Mouse (Mus musculus): ENCODE measurements around the gene Cnr1. TPM values are rescaled to one million over a fixed set of nuclear protein-coding genes. Genes with fewer than 3 reads are reported as not detected.

Gene Cnr1
- total RNA-seq, 1 experiment = 0.54 TPM

DNA sequence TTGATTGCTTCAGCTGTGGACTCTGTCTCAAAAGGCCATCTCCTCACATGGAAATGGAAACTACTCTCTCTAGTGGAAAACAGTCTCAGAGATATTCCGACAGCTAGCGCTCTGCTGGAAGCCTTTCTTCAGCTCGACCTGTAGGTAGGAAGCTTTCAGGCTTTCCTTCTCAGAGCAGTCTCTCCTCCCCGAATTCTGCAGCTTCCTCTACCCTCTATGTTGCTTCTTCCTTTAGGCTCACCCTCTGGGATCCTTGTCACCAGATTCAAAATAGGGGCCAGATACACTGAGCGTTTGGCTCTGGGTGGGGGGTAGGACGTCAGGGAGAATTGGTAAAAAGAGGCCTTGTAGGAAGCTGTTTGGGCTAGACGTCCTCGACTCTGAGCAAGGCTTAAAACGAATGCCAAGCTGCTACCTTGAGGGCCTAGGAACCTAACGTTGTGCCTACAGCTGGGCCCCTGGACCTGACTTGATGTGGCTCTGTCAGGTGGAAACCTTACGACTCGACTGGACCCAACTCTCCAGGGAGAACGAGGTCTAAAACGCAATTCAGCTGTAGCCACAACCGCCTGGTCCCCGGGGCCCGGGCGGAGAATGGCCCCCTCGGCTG lies 1.1 kb upstream of the Cnr1 start:
- H3K27ac ChIP-seq (ENCODE audit: insufficient read depth, low read depth, low read length, poor library complexity, severe bottlenecking) = no peak overlapping the region
- no peaks in the 10 kb centered on the region for H3K9me3 ChIP-seq (ENCODE audit: control insufficient read depth, insufficient read depth, low read depth, low read length)
- H3K4me1 ChIP-seq (ENCODE audit: control insufficient read depth in 2 of 2, insufficient read depth in 2 of 2, low read length in 2 of 2, poor library complexity in 1 of 2) = peaks cover 0 to 2% of the 10 kb centered on the region in 2 experiments; a peak in 2 of 4 replicates
- no peak for TF ChIP-seq ZNF384 (IDR thresholded peaks at IDR 0.05; ENCODE audit: low read depth, low read length)
- TF ChIP-seq MAFK (IDR thresholded peaks at IDR 0.05; ENCODE audit: insufficient read depth, low read depth, low read length) = no peak
- TF ChIP-seq CHD2 (IDR thresholded peaks at IDR 0.05; ENCODE audit: low read depth, low read length) = no peak
- no peak for TF ChIP-seq ZC3H11A (IDR thresholded peaks at IDR 0.05; ENCODE audit: borderline replicate concordance, low read depth, low read length)
- TF ChIP-seq HCFC1 (IDR thresholded peaks at IDR 0.05; ENCODE audit: borderline replicate concordance, insufficient read depth, low read length) = no peak
- no peaks in the 10 kb centered on the region for H3K36me3 ChIP-seq (ENCODE audit: control insufficient read depth, insufficient read depth, low read length, poor library complexity, severe bottlenecking)
- H3K9ac ChIP-seq (ENCODE audit: insufficient read depth, low read depth, low read length, poor library complexity, severe bottlenecking) = peak overlapping the region; percentile 51; the same call in 1 of the 2 replicates
- in situ Hi-C loops (cut with MboI; ENCODE audit: low sequenced_read_pairs in 2 of 2, unreplicated experiment in 2 of 2) = no loop called here
- H3K4me3 ChIP-seq (ENCODE audit: insufficient read depth in 1 of 2, low read depth in 1 of 2, low read length in 2 of 2, poor library complexity in 1 of 2, severe bottlenecking in 1 of 2) = peak overlapping the region; percentile 73 to 88
- DNase-seq (ENCODE audit: low read depth, low spot score) = no peak

DNA sequence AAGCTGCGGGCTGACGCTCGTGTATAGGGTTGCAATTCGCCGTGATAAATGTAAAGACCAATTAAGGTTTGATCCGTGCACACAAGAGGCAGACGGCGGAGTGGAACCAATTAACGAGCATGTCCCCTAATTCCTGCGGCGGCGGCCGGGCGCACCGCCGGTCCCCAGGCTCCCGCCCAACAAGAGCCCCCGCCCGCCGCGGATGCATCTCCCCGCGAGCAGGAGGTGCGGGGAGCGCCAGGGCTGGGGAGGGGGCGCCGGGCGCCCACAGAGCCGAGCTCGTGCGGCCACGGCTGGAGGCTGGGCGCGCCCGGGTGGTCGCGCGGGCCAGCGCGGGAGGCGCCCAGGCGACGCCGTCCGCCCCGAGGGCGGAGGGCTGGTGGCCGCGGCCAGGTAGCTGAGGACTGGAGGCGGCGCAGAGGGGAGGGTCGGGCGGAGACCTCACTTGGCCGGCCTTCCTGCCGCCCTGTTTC lies 596 bp upstream of the Cnr1 start:
- H3K4me1 ChIP-seq (ENCODE audit: control insufficient read depth in 2 of 2, insufficient read depth in 2 of 2, low read length in 2 of 2, poor library complexity in 1 of 2) = peaks cover 0 to 2% of the 10 kb centered on the region in 2 experiments; a peak in 2 of 4 replicates
- H3K4me3 ChIP-seq (ENCODE audit: insufficient read depth in 1 of 2, low read depth in 1 of 2, low read length in 2 of 2, poor library complexity in 1 of 2, severe bottlenecking in 1 of 2) = peak overlapping the region; percentile 73 to 88
- no peaks in the 10 kb centered on the region for H3K36me3 ChIP-seq (ENCODE audit: control insufficient read depth, insufficient read depth, low read length, poor library complexity, severe bottlenecking)
- H3K9ac ChIP-seq (ENCODE audit: insufficient read depth, low read depth, low read length, poor library complexity, severe bottlenecking) = peak overlapping the region; percentile 76
- TF ChIP-seq HCFC1 (IDR thresholded peaks at IDR 0.05; ENCODE audit: borderline replicate concordance, insufficient read depth, low read length) = no peak
- TF ChIP-seq CHD2 (IDR thresholded peaks at IDR 0.05; ENCODE audit: low read depth, low read length) = no peak
- no peak for TF ChIP-seq ZC3H11A (IDR thresholded peaks at IDR 0.05; ENCODE audit: borderline replicate concordance, low read depth, low read length)
- TF ChIP-seq MAFK (IDR thresholded peaks at IDR 0.05; ENCODE audit: insufficient read depth, low read depth, low read length) = no peak
- no peak for TF ChIP-seq ZNF384 (IDR thresholded peaks at IDR 0.05; ENCODE audit: low read depth, low read length)
- in situ Hi-C loops (cut with MboI; ENCODE audit: low sequenced_read_pairs in 2 of 2, unreplicated experiment in 2 of 2) = no loop called here
- H3K27ac ChIP-seq (ENCODE audit: insufficient read depth, low read depth, low read length, poor library complexity, severe bottlenecking) = no peak overlapping the region
- H3K9me3 ChIP-seq (ENCODE audit: control insufficient read depth, insufficient read depth, low read depth, low read length) = no peaks in the 10 kb centered on the region
- DNase-seq (ENCODE audit: low read depth, low spot score) = no peak

DNA sequence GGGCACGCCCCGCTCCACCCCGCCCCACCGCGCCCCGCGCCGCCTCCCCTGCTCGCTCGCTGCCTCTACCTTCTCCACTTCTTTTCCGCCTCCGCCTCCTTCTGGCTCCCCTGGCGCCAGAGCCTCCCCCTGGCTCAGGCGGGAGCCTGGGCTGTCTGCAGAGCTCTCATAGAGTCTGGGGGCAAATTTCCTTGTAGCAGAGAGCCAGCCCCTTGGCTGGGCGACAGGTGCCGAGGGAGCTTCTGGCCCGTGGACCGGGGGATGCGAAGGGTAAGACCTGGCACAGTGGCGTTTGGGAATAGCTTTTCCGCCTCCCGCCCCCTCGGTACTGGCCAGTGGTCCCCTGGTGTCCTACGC lies 474 bp downstream of the Cnr1 start:
- no peaks in the 10 kb centered on the region for H3K9me3 ChIP-seq (ENCODE audit: control insufficient read depth, insufficient read depth, low read depth, low read length)
- H3K4me1 ChIP-seq (ENCODE audit: control insufficient read depth in 2 of 2, insufficient read depth in 2 of 2, low read length in 2 of 2, poor library complexity in 1 of 2) = peaks cover 0 to 2% of the 10 kb centered on the region in 2 experiments; a peak in 2 of 4 replicates
- in situ Hi-C loops (cut with MboI; ENCODE audit: low sequenced_read_pairs in 2 of 2, unreplicated experiment in 2 of 2) = no loop called here
- peak overlapping the region; percentile 73 to 88 for H3K4me3 ChIP-seq (ENCODE audit: insufficient read depth in 1 of 2, low read depth in 1 of 2, low read length in 2 of 2, poor library complexity in 1 of 2, severe bottlenecking in 1 of 2)
- peak overlapping the region; percentile 76 for H3K9ac ChIP-seq (ENCODE audit: insufficient read depth, low read depth, low read length, poor library complexity, severe bottlenecking)
- no peak overlapping the region for H3K27ac ChIP-seq (ENCODE audit: insufficient read depth, low read depth, low read length, poor library complexity, severe bottlenecking)
- no peak for DNase-seq (ENCODE audit: low read depth, low spot score)
- no peaks in the 10 kb centered on the region for H3K36me3 ChIP-seq (ENCODE audit: control insufficient read depth, insufficient read depth, low read length, poor library complexity, severe bottlenecking)
- TF ChIP-seq HCFC1 (IDR thresholded peaks at IDR 0.05; ENCODE audit: borderline replicate concordance, insufficient read depth, low read length) (no peak), MAFK (IDR thresholded peaks at IDR 0.05; ENCODE audit: insufficient read depth, low read depth, low read length) (no peak), CHD2 (IDR thresholded peaks at IDR 0.05; ENCODE audit: low read depth, low read length) (no peak), ZNF384 (IDR thresholded peaks at IDR 0.05; ENCODE audit: low read depth, low read length) (no peak), ZC3H11A (IDR thresholded peaks at IDR 0.05; ENCODE audit: borderline replicate concordance, low read depth, low read length) (no peak)

DNA sequence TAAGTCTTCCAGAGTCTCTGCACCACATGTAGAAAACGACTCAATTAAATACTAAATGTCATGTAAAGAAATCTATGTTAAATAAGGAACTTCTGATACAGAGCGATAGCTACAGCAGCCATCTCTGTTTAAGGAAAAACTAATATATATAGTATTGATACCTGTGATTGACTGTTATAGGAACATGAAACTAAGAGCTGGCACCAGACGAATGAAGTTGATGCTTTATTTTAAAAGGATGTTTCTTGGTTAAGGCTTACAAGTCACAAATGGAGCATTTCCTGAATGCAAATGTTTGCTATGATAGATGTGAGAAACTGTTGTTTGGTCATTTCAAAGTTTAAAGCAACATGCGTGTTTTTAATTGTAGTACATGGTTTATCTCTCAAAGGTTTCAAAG lies 1.1 kb downstream of the Cnr1 start:
- in situ Hi-C loops (cut with MboI; ENCODE audit: low sequenced_read_pairs in 2 of 2, unreplicated experiment in 2 of 2) = no loop called here
- no peak overlapping the region for H3K9ac ChIP-seq (ENCODE audit: insufficient read depth, low read depth, low read length, poor library complexity, severe bottlenecking)

More for the DNA sequence above, 1.1 kb downstream of the Cnr1 start:
- Histone ChIP-seq H3K4me3 (ENCODE audit: insufficient read depth in 1 of 2, low read depth in 1 of 2, low read length in 2 of 2, poor library complexity in 1 of 2, severe bottlenecking in 1 of 2) (0 out of 4 replicates have a peak overlapping the region, but pooled peaks of 1 of the 2 experiments have one; percentile 88), H3K4me1 (ENCODE audit: control insufficient read depth in 2 of 2, insufficient read depth in 2 of 2, low read length in 2 of 2, poor library complexity in 1 of 2) (peaks cover 0 to 2% of the 10 kb centered on the region in 2 experiments; a peak in 2 of 4 replicates), H3K9me3 (ENCODE audit: control insufficient read depth, insufficient read depth, low read depth, low read length) (no peaks in the 10 kb centered on the region), H3K36me3 (ENCODE audit: control insufficient read depth, insufficient read depth, low read length, poor library complexity, severe bottlenecking) (no peaks in the 10 kb centered on the region), H3K27ac (ENCODE audit: insufficient read depth, low read depth, low read length, poor library complexity, severe bottlenecking) (no peak overlapping the region)
- no peak for DNase-seq (ENCODE audit: low read depth, low spot score)
- TF ChIP-seq CHD2 (IDR thresholded peaks at IDR 0.05; ENCODE audit: low read depth, low read length) = no peak
- TF ChIP-seq ZC3H11A (IDR thresholded peaks at IDR 0.05; ENCODE audit: borderline replicate concordance, low read depth, low read length) = no peak
- no peak for TF ChIP-seq MAFK (IDR thresholded peaks at IDR 0.05; ENCODE audit: insufficient read depth, low read depth, low read length)
- no peak for TF ChIP-seq ZNF384 (IDR thresholded peaks at IDR 0.05; ENCODE audit: low read depth, low read length)
- TF ChIP-seq HCFC1 (IDR thresholded peaks at IDR 0.05; ENCODE audit: borderline replicate concordance, insufficient read depth, low read length) = no peak
